Mouse (Mus musculus) left cerebral cortex, postnatal 25 days (tissue): ENCODE data around the gene Bag6. TPM values are rescaled to one million over a fixed set of nuclear protein-coding genes. Genes with fewer than 3 reads are reported as not detected.

Experiments used
- DNase-seq, 2 experiments: peaks; one replicate each; pipeline ENCODE4 v3.0.0; 2022; ENCODE audit warnings: low spot score in 2 of 2, mixed read lengths in 1 of 2
- intact Hi-C: fragments of 180-260 bp; cut with DNase I; formaldehyde crosslinking; loops from one replicate; pipeline ENCODE4 v1.15.1; 2025
- total RNA-seq, 2 experiments: library from RNA; stranded (reverse); gene quantifications; 2 replicates each; pipeline ENCODE4 v1.2.3; 2021

The Bag6 gene
- total RNA-seq: 100 to 1,000 TPM; 286 to 292 TPM

DNA sequence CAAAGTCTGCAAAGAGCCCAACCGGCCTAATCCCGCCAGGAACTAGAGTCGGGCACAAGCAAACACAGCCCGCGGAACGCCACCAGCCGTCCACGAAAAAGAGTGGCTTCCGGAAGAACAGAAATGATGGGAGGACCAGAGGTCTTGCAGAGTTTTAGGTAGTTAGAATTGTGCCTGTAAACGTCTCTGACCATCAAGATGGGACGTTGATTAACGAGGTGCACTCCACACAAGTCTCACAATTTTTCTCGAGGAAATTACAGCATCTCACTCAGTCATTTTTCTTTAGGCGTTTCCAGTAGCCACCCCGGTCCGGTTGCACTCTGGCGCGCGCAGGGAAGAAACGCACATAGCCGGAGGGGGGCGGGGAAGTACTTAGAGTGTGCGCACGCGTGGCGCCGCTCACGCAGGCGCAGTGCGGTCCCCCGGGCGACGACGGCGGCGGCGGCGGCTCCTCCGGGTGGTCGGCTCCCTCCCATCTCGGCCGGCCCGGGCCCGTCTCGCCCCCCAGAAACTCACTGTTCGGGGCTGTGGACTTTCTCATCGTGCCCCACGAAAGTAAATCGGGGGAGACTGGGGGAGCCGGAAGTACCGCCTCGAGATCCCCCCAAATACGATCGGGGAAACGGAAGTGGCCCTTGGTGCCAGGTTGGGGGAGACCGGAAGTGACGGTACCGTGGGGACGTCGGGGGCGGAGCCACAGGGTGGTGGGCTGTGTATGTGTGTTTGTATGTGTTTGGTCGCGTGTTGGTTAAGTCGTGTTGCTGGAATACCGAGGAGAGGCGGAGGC is at the start of gene Bag6:
Gene Bag6 (plus strand): TSS at position 378 of the 790 bp plus-strand sequence.
- DNase-seq: peak; percentile 95 to 96
- intact Hi-C loops: loop anchor here (1.0 kb wide), 1 partner anchor 29 kb away; the partner anchor contains the start of gene Prrc2a

DNA sequence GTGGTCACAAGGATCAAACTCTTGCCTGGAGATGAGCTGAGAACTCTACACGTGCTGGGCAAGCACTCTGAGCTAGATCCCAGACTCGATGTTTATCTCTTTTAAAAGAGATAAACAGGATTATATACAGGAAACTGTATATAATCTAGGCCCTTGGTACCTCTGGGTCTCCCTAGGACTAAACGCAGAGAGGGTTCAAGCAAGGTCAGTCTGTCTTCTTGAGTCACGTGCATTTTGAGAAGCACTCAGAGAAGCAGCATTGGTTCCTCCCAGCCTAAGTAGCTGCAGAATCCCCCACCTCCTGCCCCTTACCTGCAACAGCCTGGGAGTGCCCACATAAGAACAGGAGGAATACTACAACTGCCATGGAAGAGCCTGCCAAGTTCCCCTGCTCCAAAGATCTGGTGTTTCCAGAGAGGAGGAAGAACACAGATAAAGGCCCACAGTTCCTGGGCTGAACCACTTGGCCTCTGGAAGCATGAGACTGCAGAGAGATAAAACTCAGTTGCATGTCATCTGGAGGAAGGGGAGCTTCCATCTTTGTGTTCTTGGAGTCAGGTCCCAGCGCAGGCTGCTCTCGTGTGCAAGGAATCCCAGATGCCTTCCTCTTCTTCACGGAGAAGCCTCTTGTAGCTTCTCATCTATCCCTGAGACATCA is 49.6 kb upstream of the Bag6 start, which contains the start of gene Ly6g6f:
Gene Ly6g6f (minus strand): TSS at position 403 of the 658 bp plus-strand sequence.
- intact Hi-C loops: no loop called here
- no peak for DNase-seq

DNA sequence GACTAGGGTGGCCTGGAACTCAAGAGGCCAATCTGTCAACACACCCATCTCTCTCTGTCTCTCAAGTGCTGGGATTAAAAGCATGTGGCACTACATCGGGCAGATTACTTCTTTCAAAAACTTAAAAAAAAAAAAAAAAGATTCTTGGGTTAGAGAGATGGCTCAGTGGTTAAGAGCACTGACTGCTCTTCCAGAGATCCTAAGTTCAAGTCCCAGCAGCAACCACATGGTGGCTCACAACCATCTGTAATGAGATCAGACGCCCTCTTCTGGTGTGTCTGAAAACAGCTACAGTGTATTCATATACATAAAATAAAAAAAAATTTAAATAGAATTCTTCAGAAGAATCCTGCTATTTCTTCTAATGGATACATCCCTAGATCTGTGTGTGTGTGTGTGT is 46.8 kb upstream of the Bag6 start:
- intact Hi-C loops: no loop called here
- no peak for DNase-seq

DNA sequence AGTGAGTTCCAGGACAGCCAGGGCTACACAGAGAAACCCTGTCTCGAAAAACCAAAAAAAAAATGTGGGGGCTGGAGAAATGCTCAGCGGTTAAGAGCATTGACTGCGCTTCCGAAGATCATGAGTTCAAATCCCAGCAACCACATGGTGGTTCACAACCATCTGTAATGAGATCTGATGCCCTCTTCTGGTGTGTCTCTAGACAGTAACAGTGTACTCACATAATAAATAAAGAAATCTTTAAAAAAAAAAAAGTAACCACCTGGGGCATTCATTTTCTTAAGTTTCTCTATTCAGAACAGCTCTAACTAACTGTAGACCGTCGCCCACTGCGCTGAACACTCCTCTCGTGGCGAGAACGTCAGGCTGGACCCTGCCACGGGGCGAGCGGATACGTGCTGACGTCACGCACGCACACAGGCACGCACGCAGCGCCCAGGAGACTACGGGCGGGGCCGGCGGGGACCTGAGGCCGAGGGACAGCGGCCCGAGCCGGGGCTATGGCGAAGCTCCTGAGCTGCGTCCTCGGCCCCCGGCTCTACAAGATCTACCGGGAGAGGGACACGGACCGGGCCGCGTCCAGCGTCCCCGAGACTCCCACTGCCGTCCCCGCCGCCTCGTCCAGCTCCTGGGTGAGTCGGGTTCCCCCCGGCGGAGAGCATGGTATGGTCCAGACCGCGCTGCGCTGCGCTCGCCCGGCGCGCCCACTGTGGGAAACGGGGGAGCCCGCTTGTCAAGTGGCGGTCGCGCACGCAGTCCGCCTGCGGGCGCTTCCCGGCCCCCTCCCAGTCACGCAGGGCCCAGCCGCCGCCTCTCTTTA is 45.9 kb upstream of the Bag6 start, which contains the start of gene Abhd16a:
Gene Abhd16a (plus strand): TSS at position 439 of the 820 bp plus-strand sequence.
- intact Hi-C loops: no loop called here

DNA sequence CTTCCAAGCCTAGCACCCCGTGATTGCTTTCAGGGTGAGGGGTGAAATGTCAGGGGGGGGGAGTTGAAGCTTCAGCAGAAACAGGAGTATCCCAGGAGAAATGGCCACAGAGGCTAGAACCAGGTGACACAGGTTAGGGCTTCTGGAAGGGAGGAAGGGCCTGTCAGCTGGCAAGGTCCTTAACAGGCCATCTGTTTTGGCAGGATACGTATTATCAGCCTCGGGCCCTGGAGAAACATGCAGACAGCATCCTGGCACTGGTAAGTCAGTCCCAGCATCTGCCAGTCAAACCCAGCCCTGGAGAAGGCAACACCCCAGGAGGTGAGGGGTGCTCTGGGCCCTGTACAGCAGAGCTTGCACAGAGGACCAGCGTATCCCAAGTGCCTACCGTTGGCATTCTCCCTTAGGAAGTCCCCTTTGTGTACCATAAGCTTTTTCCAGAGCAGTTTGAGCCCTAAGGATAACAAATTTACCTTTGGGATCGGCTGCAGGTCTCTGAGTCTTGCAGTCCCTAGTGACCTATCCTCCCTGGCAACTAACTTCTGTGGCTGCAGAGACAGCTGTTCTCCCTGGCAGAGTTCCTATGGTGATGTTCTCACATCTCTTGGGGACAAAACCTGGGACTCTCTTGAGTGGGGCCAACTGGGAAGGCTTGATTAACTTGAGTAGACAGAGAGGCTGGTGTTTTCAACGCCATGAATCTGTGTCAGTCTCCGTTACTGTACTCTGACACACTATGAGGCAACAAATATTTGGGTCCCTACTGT is 44.6 kb upstream of the Bag6 start:
- intact Hi-C loops: no loop called here
- DNase-seq: no peak

More for the DNA sequence above, 45.9 kb upstream of the Bag6 start, which contains the start of gene Abhd16a:
- peak; percentile 97 to 98 for DNase-seq

DNA sequence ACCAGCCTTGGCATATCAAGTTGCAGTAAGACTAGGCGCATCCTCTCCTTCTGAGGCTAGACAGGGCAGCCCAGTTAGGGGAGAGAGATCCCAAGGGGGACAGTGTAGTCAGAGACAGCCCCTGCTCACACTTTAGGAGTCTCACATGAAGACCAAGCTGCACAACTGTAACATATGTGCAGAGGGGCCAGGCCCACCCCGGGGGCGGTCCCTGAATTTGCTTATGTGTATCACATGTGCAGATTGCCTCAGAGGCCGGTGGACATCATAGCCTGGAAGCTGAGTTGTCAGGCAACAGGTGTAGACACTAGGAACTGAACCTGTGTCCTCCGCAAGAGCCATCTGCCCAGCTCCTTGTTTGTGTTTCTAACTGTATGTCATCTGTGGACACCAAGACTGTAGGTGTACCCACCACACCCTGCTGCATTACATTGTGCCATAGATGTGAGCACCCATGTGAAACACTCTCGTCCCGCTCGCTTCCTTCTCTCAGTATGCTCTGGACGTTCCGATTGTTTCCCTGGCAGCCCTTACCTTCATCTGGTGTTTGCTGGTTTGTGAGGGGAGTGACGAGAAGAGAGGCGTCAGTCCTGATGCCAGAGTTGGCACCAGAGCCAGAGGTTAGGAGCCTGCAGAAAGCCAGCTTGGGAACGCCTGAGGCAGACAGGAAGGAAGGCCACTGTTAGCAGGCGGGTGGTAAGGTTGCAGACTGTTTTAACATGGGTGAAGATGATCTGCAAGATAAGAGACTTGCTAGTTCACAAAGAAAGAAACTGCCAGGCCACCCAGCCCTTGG is 42.4 kb upstream of the Bag6 start:
- intact Hi-C loops: no loop called here
- DNase-seq: no peak

DNA sequence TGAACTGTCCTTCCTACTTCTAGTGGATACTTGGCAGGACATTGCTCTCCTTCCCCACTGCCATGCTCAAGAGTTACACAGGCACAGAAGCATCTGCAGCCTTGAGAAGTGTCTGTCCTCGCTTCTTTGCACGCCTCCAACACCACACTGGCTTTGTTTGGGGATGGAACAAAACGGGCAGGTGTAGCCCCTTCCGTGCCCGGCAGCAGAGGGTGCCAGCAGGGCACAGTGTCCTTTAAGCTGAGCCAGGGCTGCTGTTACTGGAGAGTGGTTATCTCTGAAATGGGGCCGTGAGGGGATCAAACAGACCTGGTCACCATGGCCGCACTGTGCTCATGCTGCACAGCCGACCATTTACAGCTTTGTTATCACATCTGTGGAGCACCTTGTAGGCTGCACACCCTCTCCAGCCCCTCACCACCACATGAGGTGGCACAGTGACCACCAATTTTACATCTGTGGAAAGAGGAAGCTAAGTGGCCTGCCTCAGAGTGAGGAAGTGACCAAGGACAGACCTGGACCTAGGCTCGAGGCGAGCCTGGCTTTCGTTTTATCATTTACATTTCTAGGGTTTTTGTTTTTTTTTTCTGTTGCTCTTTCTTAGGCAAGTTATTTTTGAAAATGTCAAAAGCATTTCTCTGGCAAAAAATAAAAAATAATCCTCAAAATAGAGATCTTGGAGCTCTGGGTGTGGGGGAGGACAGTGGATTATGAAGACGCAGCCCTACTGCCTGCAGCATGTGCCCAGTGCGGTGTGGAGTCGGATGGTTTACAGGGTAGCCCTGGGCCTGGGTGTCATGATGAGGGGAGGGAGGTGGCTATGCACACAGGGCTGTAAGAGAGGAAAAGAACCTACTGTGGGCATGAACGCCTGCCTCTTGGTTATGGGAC is 40.3 kb upstream of the Bag6 start:
- intact Hi-C loops: no loop called here
- peak in 1 of 2 experiments; percentile 63 for DNase-seq

DNA sequence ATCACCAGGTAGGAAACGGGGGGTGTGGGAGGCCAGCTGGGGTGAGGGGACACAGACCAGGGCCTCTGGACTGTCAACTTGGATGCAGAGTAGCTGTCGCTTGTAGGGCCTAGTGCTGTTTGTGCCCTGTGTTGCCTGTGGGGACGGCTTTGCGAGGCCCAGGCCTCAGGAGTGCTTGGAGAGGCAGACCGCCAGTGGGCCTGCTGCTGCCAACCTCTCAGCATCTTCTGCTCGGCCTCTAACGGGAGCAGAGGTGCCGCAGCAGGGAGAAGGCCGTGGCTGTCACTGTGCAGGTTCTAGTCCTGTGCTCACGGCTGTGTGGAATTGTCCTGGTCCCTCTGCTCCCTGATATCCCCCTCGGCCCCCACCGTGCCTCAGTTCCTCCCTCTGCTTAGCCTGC is 38.4 kb upstream of the Bag6 start:
- intact Hi-C loops: no loop called here
- DNase-seq: no peak

DNA sequence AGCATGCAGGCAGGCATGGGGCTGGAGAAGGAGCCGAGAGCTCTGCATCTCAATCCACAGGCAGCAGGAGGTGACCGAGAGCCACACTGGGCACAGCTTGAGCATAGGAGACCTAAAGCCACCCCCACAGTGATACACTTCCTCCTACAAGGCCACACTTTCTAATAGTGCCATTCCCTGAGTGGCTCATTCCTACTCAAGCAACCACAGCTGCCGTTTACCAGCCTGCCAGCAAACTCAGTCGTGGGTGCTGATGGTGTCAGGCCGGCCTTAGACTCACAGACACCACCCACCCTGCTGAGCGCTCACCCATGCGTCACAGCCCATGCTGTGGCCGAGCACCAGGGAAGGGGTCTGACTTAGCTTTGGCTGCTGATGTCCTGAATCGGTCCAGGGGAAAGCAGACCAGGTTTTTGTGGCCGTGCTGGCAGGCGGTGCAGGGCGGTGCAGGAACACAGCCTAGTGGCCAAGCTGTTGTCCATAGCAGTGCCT is 37.8 kb upstream of the Bag6 start:
- intact Hi-C loops: no loop called here
- DNase-seq: peak; percentile 41 to 82

DNA sequence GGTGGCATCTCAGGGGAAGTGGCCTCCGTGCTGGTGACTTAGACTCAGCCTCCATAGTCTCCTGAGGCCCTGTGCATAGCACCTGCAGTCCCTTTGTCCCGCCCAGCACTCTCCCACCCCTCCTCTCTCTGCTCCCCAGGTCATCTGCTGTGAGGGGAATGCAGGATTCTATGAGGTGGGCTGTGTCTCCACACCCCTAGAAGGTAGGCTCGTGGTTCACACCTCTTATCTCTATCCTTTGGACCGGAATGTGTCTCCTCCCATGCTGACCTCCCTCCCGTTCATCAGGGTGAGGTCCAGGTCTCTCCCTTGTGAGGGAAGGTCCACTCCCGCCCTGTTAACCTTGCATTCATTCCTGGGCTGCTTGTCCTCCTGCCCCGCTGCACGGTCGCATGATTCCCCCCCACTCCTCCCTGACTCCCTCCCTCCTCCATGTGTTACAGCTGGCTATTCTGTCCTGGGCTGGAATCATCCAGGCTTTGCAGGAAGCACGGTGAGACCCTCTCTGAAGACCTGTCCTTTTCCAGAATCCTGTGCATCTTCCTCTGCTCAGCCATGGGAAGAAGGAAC is 34.7 kb upstream of the Bag6 start:
- intact Hi-C loops: no loop called here
- DNase-seq: no peak

DNA sequence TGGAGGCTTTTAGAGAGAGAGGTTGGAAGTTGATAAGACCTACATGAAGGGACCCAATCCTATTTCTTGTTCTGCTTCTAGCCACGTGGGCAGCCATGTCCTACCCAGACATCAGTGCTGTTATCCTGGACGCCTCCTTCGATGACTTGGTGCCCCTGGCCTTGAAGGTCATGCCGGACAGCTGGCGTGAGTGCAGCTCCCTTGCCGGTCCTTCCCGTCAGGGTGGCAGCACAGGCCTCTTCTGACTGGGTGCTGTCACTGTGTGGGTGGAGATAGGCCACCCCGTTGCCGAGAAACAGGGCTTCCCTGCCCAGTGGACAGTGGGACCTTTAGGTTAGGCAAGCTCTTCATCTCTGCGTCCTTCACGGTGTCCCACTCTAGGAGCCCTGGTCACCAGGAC is 33.8 kb upstream of the Bag6 start:
- intact Hi-C loops: no loop called here

DNA sequence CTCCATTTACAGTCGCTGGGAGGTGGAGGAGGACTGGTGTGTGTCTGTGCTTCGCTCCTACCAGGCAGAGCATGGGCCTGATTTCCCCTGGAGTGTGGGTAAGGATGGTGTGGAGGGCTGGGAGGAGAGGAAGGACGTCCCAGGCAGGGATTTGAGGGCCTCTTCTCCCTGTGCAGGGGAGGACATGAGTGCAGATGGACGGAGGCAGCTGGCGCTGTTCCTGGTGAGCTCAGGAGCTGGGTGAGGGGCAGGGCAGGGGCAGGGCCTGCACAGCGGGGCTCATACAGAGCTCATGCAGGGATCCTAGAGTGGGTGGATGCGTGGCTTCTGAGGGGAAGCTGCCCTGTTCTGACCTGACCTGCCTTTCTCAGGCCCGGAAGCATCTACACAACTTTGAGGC is 32.7 kb upstream of the Bag6 start:
- intact Hi-C loops: no loop called here
- no peak for DNase-seq

More for the DNA sequence above, 33.8 kb upstream of the Bag6 start:
- no peak for DNase-seq

DNA sequence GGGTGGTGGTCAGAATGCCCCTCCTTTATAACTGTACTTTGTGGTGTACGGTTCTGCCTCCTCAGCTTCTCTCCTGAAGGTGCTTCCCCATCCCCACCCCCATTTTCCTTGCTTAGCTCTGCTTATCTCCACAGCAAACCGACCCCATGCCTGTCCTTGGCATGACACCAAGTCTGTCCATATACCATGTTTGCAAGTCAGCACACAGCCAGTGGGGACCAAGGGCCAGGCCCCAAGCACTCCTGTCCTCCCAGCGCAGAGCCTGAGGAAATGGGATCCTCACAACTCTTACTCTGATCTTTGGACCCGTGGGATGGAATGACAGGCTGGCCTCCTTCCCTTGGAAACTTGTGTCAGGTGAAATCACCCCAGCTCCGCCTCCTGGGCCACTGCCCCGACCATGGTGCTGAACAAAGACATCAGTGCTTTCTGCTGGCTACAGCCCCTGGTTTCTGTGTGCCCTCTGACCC is 31.7 kb upstream of the Bag6 start:
- DNase-seq: no peak
- intact Hi-C loops: no loop called here

DNA sequence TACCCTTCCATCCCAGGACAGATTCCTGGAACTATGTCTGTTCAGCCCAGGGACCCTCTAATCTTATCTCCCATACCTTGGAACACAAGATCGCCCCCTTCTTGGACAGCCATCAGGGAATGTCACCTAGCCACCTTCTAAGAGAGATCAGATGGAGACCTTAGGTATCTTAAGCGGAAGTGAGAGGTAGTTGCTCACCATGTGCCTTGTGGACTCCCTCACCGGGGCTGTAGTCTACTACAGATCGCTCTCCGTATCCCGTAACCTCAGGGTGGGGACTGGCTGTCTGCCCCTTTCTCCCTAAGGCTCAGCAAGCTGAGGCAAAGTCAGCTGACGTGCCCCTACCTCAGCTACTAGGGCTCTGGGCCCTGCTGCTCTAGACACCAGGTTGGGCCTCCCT is 30.9 kb upstream of the Bag6 start:
- intact Hi-C loops: no loop called here
- no peak for DNase-seq

DNA sequence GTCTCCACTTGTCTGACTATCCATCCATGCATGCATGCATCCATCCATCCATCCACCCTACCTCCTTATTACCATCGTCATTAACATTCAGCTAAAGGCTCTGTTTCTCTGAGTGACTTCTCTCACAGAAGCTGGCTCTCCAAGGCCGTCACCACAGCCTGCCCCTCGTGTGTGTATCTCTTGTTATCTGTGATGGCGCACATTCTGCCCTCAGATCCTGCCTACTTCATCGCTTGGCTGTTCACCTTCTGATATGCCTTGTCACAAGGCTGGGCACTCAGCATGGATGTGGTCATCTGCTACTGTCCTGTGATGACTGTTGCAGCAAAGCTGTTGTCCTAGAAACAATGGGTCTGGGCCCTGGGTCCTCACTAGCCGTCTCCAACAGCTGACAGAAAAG is 30.2 kb upstream of the Bag6 start:
- intact Hi-C loops: no loop called here

DNA sequence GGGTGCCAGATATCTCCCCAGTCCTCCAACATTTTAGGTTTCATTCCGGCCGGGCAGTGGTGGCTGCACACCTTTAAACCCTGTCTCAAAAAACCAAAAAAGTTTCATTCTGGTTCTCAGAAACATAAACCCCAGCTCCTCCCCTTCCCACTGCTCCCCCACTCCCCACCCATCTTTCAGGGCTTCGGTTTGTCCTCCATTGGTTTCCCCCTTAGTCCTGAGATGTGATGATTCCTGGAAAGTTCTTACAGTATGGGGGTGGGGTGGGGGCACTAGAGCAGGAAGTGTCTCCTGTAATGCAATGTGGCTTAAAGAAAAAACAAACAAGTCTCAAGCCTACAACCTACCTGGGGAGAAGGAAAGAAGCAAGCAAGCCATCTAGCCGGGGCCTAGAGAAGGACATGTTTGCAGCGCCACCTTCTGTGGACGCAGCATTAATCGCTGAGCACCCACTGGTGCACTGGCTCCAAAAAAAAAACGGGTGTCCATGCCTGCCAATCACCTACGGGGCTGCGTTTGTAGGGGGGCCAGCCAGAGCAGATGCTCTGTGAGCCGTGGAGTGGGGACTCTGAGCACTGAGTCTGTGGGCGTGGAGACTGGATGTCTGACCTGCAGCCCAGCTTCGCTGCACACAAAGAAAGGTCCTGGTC is 29.1 kb upstream of the Bag6 start:
- intact Hi-C loops: loop anchor here (1.0 kb wide), 1 partner anchor 85 kb away; no protein-coding TSS in a partner anchor
- peak in 1 of 2 experiments; percentile 40 for DNase-seq

More for the DNA sequence above, 30.2 kb upstream of the Bag6 start:
- DNase-seq: no peak
